8 mouse cellular contexts compared by ENCODE assay signal in the genomic region with DNA sequence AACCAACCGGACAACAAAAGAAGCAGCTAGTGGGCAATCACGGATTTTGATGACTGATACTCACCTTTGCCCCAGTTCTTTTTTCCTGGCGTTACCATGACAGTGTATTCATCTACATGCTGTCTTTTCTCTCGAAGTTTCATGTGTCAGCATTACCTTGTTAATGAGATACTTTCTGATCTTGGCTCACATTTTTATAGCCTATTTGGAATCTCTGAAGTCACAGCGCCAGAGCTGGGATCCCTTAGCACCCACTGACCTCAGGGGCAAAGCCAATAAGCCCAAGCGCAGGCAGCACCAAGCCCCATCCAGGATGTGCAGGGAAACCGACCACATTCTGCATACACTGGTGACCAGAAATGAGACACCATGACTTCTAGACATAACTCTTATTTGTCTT. TPM values are rescaled to one million over a fixed set of nuclear protein-coding genes. Genes with fewer than 3 reads are reported as not detected.
"Had no signal": no experiment of that assay in that cellular context is flagged by ENCODE, and none has a peak within 500 bp of the region (broad histone marks: within the 10 kb centered on the region; RNA-seq: fewer than 3 reads in every experiment).

No protein-coding gene starts in this region.

- ATAC-seq: midbrain, embryonic 13.5 days had no signal

- DNase-seq: left cerebral cortex, postnatal 4 days; lung, adult 18-20 months; right cerebral cortex, postnatal 14 days; thymus, postnatal 36 days had no signal

- H3K4me3 ChIP-seq: limb, embryonic 13.5 days; midbrain, embryonic 13.5 days had no signal

- H3K4me1 ChIP-seq: limb, embryonic 13.5 days; midbrain, embryonic 13.5 days had no signal

- H3K27ac ChIP-seq: limb, embryonic 13.5 days; liver, embryonic 14.5 days; midbrain, embryonic 13.5 days had no signal

- H3K36me3 ChIP-seq: limb, embryonic 13.5 days; midbrain, embryonic 13.5 days had no signal

- H3K9me3 ChIP-seq: limb, embryonic 13.5 days; midbrain, embryonic 13.5 days had no signal

- H3K9ac ChIP-seq: limb, embryonic 13.5 days; liver, embryonic 14.5 days; midbrain, embryonic 13.5 days had no signal

- H3K27me3 ChIP-seq: limb, embryonic 13.5 days; midbrain, embryonic 13.5 days had no signal

- H3K4me2 ChIP-seq: limb, embryonic 13.5 days; midbrain, embryonic 13.5 days had no signal

RNA-seq across cellular contexts. Expression of gene Fhl2, which starts 54.6 kb away (rescaled TPM):
- total RNA-seq: megakaryocyte progenitor cell, adult 5-6 weeks had no signal
